Comparison of ENCODE assay signal across 7 mouse cellular contexts in genomic region chr17:71526711-71527564, GRCm38 (mm10). TPM values are rescaled to one million over a fixed set of nuclear protein-coding genes. Genes with fewer than 3 reads are reported as not detected.
DNase-seq lines count a peak whose midpoint lies in the region; ATAC-seq and TF ChIP-seq lines count a peak whose summit lies in the region.

Ndc80 (minus strand) TSS chr17:71526857.

- peak; percentile 98 for ATAC-seq in intestine, postnatal 0 days
- ATAC-seq in midbrain, embryonic 12.5 days (ENCODE audit: low FRiP score, low read depth): peak; percentile 97

- H3K27me3 ChIP-seq in embryonic facial prominence, embryonic 10.5 days (replicated peaks; ENCODE audit: low read depth, poor library complexity, severe bottlenecking): no peaks in the 10 kb centered on the region
- no peaks in the 10 kb centered on the region for H3K27me3 ChIP-seq in intestine, postnatal 0 days (replicated peaks; ENCODE audit: control insufficient read depth, insufficient read depth, low read length)
- no peaks in the 10 kb centered on the region for H3K27me3 ChIP-seq in midbrain, embryonic 12.5 days
- no peaks in the 10 kb centered on the region for H3K27me3 ChIP-seq in small intestine, adult 2 months (ENCODE audit: control insufficient read depth, insufficient read depth, low read length)

- WGBS in embryonic facial prominence, embryonic 10.5 days: under 1% methylated on average over 66 of the region's 66 CpGs
- WGBS in intestine, postnatal 0 days: under 1% methylated on average over 66 of the region's 66 CpGs
- under 1% methylated on average over 66 of the region's 66 CpGs for WGBS in midbrain, embryonic 12.5 days
- WGBS in small intestine, adult 2 months: under 1% methylated on average over 66 of the region's 66 CpGs

- intact Hi-C loops in left cerebral cortex, postnatal 4 days (cut with DNase I): no loop called here

- H3K9ac ChIP-seq in intestine, postnatal 0 days (ENCODE audit: low read depth, low read length): peak within 1 kb of the TSS; percentile 72
- peak within 1 kb of the TSS; percentile 62 for H3K9ac ChIP-seq in midbrain, embryonic 12.5 days (replicated peaks)

- H3K36me3 ChIP-seq in embryonic facial prominence, embryonic 10.5 days (replicated peaks): peaks cover 13% of the 10 kb centered on the region
- H3K36me3 ChIP-seq in intestine, postnatal 0 days (ENCODE audit: control insufficient read depth, insufficient read depth): peaks cover 9% of the 10 kb centered on the region; the same call in 1 of the 2 replicates
- peaks cover 11% of the 10 kb centered on the region; the same call in 1 of the 2 replicates for H3K36me3 ChIP-seq in midbrain, embryonic 12.5 days
- no peaks in the 10 kb centered on the region for H3K36me3 ChIP-seq in small intestine, adult 2 months (ENCODE audit: control insufficient read depth, insufficient read depth, low read length)

- peaks cover 18% of the 10 kb centered on the region for H3K4me1 ChIP-seq in embryonic facial prominence, embryonic 10.5 days
- 0 out of 2 replicates have a peak, but pooled peaks cover 4% of the 10 kb centered on the region for H3K4me1 ChIP-seq in intestine, postnatal 0 days (replicated peaks; ENCODE audit: control insufficient read depth, insufficient read depth, low read length)
- peaks cover 17% of the 10 kb centered on the region for H3K4me1 ChIP-seq in midbrain, embryonic 12.5 days
- no peaks in the 10 kb centered on the region; the same call in 1 of the 2 replicates for H3K4me1 ChIP-seq in small intestine, adult 2 months (ENCODE audit: control insufficient read depth, insufficient read depth, insufficient read length, low read length)

- peak within 1 kb of the TSS; percentile 97 for H3K27ac ChIP-seq in embryonic facial prominence, embryonic 10.5 days (replicated peaks)
- H3K27ac ChIP-seq in intestine, postnatal 0 days (ENCODE audit: low read depth, low read length): peak within 1 kb of the TSS; percentile 93
- H3K27ac ChIP-seq in midbrain, embryonic 12.5 days (replicated peaks): peak within 1 kb of the TSS; percentile 96
- H3K27ac ChIP-seq in small intestine, adult 2 months (ENCODE audit: insufficient read depth, low read depth, low read length): peak within 1 kb of the TSS; percentile 84

- peak within 1 kb of the TSS; percentile 92 for H3K4me2 ChIP-seq in intestine, postnatal 0 days (replicated peaks; ENCODE audit: low read depth)
- H3K4me2 ChIP-seq in midbrain, embryonic 12.5 days (replicated peaks): peak within 1 kb of the TSS; percentile 74

- TF ChIP-seq CTCF in intestine, postnatal 0 days (IDR thresholded peaks at IDR 0.05; ENCODE audit: low read depth): peak; percentile 35; the same call in 1 of the 2 replicates
- TF ChIP-seq CTCF in small intestine, adult 2 months (IDR thresholded peaks at IDR 0.05; ENCODE audit: extremely low read depth, insufficient read length, insufficient replicate concordance, low read depth, low read length): no peak

- peak; percentile 95 for DNase-seq in adrenal gland, postnatal 10 days
- DNase-seq in embryonic facial prominence, embryonic 10.5 days (ENCODE audit: low spot score): peak; percentile 94
- DNase-seq in gonadal fat pad, adult 2 months (ENCODE audit: low read depth): peak; percentile 31
- peak; percentile 95 for DNase-seq in left cerebral cortex, postnatal 4 days

- H3K9me3 ChIP-seq in embryonic facial prominence, embryonic 10.5 days: no peaks in the 10 kb centered on the region
- H3K9me3 ChIP-seq in intestine, postnatal 0 days (ENCODE audit: control insufficient read depth): no peaks in the 10 kb centered on the region
- H3K9me3 ChIP-seq in midbrain, embryonic 12.5 days: no peaks in the 10 kb centered on the region

- peak within 1 kb of the TSS; percentile 83 for H3K4me3 ChIP-seq in embryonic facial prominence, embryonic 10.5 days
- peak within 1 kb of the TSS; percentile 72 for H3K4me3 ChIP-seq in intestine, postnatal 0 days (ENCODE audit: low read depth, low read length)
- H3K4me3 ChIP-seq in midbrain, embryonic 12.5 days: peak within 1 kb of the TSS; percentile 69
- peak within 1 kb of the TSS; percentile 82 for H3K4me3 ChIP-seq in small intestine, adult 2 months (ENCODE audit: low read depth, low read length)

- no peak; the same call in none of the 2 replicates for TF ChIP-seq POLR2A in small intestine, adult 2 months (IDR thresholded peaks at IDR 0.05; ENCODE audit: low read depth, low read length)

RNA-seq across cellular contexts. Expression of gene Ndc80, which starts in this region (rescaled TPM):
- 10 to 100 TPM in 1 of 2 experiments, 1 to 10 TPM in 1; 9.4 to 11.9 TPM for total RNA-seq in adrenal gland, postnatal 10 days (2021)
- polyA plus RNA-seq in embryonic facial prominence, embryonic 10.5 days (2016; fragmentation: Nextera tagmentation; extraction: Ambion mirVana): 61.4 and 62.6 TPM in 2 replicates
- 0.19 and 0.20 TPM in 2 replicates for polyA plus RNA-seq in gonadal fat pad, adult 2 months (2012; rRNA removed)
- polyA plus RNA-seq in intestine, postnatal 0 days (2015; fragmentation: Nextera tagmentation; extraction: Ambion mirVana): 8.8 and 10.0 TPM in 2 replicates
- 1 to 10 TPM; 3.5 to 3.8 TPM for total RNA-seq in left cerebral cortex, postnatal 4 days (2021)
- 44.7 and 46.0 TPM in 2 replicates for polyA plus RNA-seq in midbrain, embryonic 12.5 days (2016; fragmentation: Nextera tagmentation; extraction: Ambion mirVana)
- 0.08 TPM in 2 replicates for polyA plus RNA-seq in small intestine, adult 2 months (2012; rRNA removed)

Comparison
In these comparisons a context has a peak if more than half of its experiments do, and no peak if none do; other contexts are left out.
1. Peak in every context shown above with its lines: DNase-seq, ATAC-seq, H3K4me3 ChIP-seq and H3K27ac ChIP-seq.
2. Peak in DNase-seq in gonadal fat pad, adult 2 months; RNA of the gene not detected or under 1 TPM.
3. DNase-seq: peak in every context shown above with its lines; median percentile 95 in adrenal gland, postnatal 10 days; 95 in left cerebral cortex, postnatal 4 days; 94 in embryonic facial prominence, embryonic 10.5 days; 31 in gonadal fat pad, adult 2 months.